Mouse (Mus musculus) lung, postnatal 0 days (tissue): ENCODE results near the gene Nyap1. TPM values are rescaled to one million over a fixed set of nuclear protein-coding genes. Genes with fewer than 3 reads are reported as not detected.

Experiments
- ATAC-seq: fragments of 200-750 bp; cut with Nextera tagmentation; 2 replicates; pipeline ENCODE4 v1.8.0; 2017; ENCODE audit warnings: moderate library complexity
- DNase-seq: peaks from one replicate; pipeline ENCODE4 v3.0.0-alpha.2; 2016; ENCODE audit warnings: low spot score
- H3K27ac ChIP-seq: fragments of 300-500 bp; sonication (generic); 2 replicates; pipeline ENCODE4 v1.5.1; 2014; ENCODE audit warnings: antibody characterized with exemption, mild to moderate bottlenecking, low read length, mixed read lengths
- H3K27me3 ChIP-seq: fragments of 300-500 bp; sonication (generic); replicated peaks from 2 replicates; pipeline ENCODE4 v1.6.1; 2014; ENCODE audit warnings: low read length, mixed read lengths; ENCODE audit not compliant: insufficient read depth
- H3K36me3 ChIP-seq: fragments of 300-500 bp; sonication (generic); 2 replicates; pipeline ENCODE4 v1.6.1; 2014; ENCODE audit warnings: low read length, mixed read lengths; ENCODE audit not compliant: insufficient read depth
- H3K4me1 ChIP-seq: fragments of 300-500 bp; sonication (generic); 2 replicates; pipeline ENCODE4 v1.6.1; 2014; ENCODE audit warnings: antibody characterized with exemption, low read depth, low read length, mixed read lengths; ENCODE audit not compliant: insufficient read depth
- H3K4me2 ChIP-seq: fragments of 300-500 bp; sonication (generic); replicated peaks from 2 replicates; pipeline ENCODE4 v1.6.1; 2014; ENCODE audit warnings: low read depth, mild to moderate bottlenecking, low read length, moderate library complexity, mixed read lengths
- H3K4me3 ChIP-seq: fragments of 300-500 bp; sonication (generic); 2 replicates; pipeline ENCODE4 v1.5.1; 2014; ENCODE audit warnings: low read depth, low read length
- H3K9ac ChIP-seq: fragments of 300-500 bp; sonication (generic); replicated peaks from 2 replicates; pipeline ENCODE4 v1.6.1; 2014; ENCODE audit warnings: low read depth, mild to moderate bottlenecking
- H3K9me3 ChIP-seq: fragments of 300-500 bp; sonication (generic); 2 replicates; pipeline ENCODE4 v1.6.1; 2016; ENCODE audit warnings: low read length, mixed read lengths
- CTCF ChIP-seq: IDR thresholded peaks from 2 replicates; pipeline ENCODE4 v1.5.1; 2016; ENCODE audit warnings: antibody characterized with exemption, mild to moderate bottlenecking
- EP300 ChIP-seq: IDR thresholded peaks from 2 replicates; pipeline ENCODE4 v1.6.1; 2016; ENCODE audit warnings: antibody characterized with exemption, mild to moderate bottlenecking, control low read depth
- WGBS: fragments of 180-500 bp; shearing (Covaris S2); extraction: QIAGEN DNeasy Blood & Tissue Kit; methylation state at CpG from one replicate; pipeline ENCODE4 v1.1.7; 2014; 5-methylcytosine and 5-hydroxymethylcytosine counted together
- polyA plus RNA-seq: library from polyadenylated mRNA; unstranded; fragments of >200 nt; fragmentation: Nextera tagmentation; extraction: Ambion mirVana; gene quantifications from 2 replicates; pipeline ENCODE4 v1.2.1, GENCODE M21; 2015

The Nyap1 gene
- polyA plus RNA-seq, 1 experiment from 2014 or later, result 0.51 TPM

GRCm38 (mm10) chr5:137684294-137685123 lies 56.9 kb downstream of the Nyap1 start, which contains the start of gene Agfg2:
TSS of gene Agfg2 (minus strand) at chr5:137684726.
- ATAC-seq (peak; percentile 99), DNase-seq (peak; percentile 100)
- WGBS, result under 1% methylated on average over 41 of the region's 62 CpGs
- TF ChIP-seq EP300 (no peak; the same call in 1 of the 2 replicates), CTCF (peak; percentile 49)
- peak within 1 kb of the TSS; percentile 65 for H3K4me3 ChIP-seq
- no peaks in the 10 kb centered on the region for H3K4me1 ChIP-seq
- no peaks in the 10 kb centered on the region for H3K27me3 ChIP-seq
- H3K4me2 ChIP-seq, result peak within 1 kb of the TSS; percentile 97
- H3K27ac ChIP-seq, result peak within 1 kb of the TSS; percentile 54
- H3K9me3 ChIP-seq, result no peaks in the 10 kb centered on the region
- peak within 1 kb of the TSS; percentile 34; the same call in 1 of the 2 replicates for H3K9ac ChIP-seq
- H3K36me3 ChIP-seq, result no peaks in the 10 kb centered on the region

- Histone ChIP-seq H3K27ac (peak overlapping the region; percentile 54), H3K9ac (peak overlapping the region; percentile 34; the same call in 1 of the 2 replicates), H3K9me3 (no peaks in the 10 kb centered on the region), H3K4me2 (peak overlapping the region; percentile 97), H3K4me1 (no peaks in the 10 kb centered on the region), H3K4me3 (peak overlapping the region; percentile 65), H3K27me3 (no peaks in the 10 kb centered on the region), H3K36me3 (no peaks in the 10 kb centered on the region)
- DNase-seq (peak; percentile 53), ATAC-seq (peak; percentile 0; the same call in 1 of the 2 replicates)
- 6% methylated on average over 27 of the region's 28 CpGs for WGBS
- TF ChIP-seq EP300 (no peak), CTCF (no peak)
Measured at GRCm38 (mm10) chr5:137683388-137684293, 57.8 kb downstream of the Nyap1 start.

- Histone ChIP-seq H3K27ac (no peak overlapping the region), H3K36me3 (no peaks in the 10 kb centered on the region), H3K9ac (no peak overlapping the region), H3K9me3 (no peaks in the 10 kb centered on the region), H3K4me3 (no peak overlapping the region), H3K4me2 (peak overlapping the region; percentile 97; the same call in 1 of the 2 replicates), H3K27me3 (no peaks in the 10 kb centered on the region), H3K4me1 (no peaks in the 10 kb centered on the region)
- no peak for TF ChIP-seq CTCF
- no peak for TF ChIP-seq EP300
- ATAC-seq (no peak), DNase-seq (no peak)
- WGBS, result 86% methylated on average over 6 of the region's 6 CpGs
Measured at GRCm38 (mm10) chr5:137682526-137682925, 58.9 kb downstream of the Nyap1 start.

Other genes starting within 250 kb of the Nyap1 start
- 37.8 and 38.7 TPM in 2 replicates for gene Pop7, start 239.1 kb downstream of the Nyap1 start, polyA plus RNA-seq
- 10.6 and 12.4 TPM in 2 replicates for gene Gigyf1, start 223.1 kb downstream of the Nyap1 start, polyA plus RNA-seq
- not detected in 2 replicates for gene Epo, start 208.4 kb downstream of the Nyap1 start, polyA plus RNA-seq
- gene Gnb2, start 208.1 kb downstream of the Nyap1 start, polyA plus RNA-seq, result 507 and 513 TPM in 2 replicates
- 0.15 TPM in 1 of 2 replicates, not detected in the other for gene Actl6b, start 188.1 kb downstream of the Nyap1 start, polyA plus RNA-seq
- gene Tfr2, start 171.8 kb downstream of the Nyap1 start, polyA plus RNA-seq, result 0.33 and 0.87 TPM in 2 replicates
- 32.1 and 33.7 TPM in 2 replicates for gene Mospd3, start 140.5 kb downstream of the Nyap1 start, polyA plus RNA-seq
- 86.6 and 101 TPM in 2 replicates for gene Pcolce, start 127.8 kb downstream of the Nyap1 start, polyA plus RNA-seq
- gene Fbxo24, start 112.6 kb downstream of the Nyap1 start, polyA plus RNA-seq, result 0.19 and 0.51 TPM in 2 replicates
- gene Lrch4, start 112.5 kb downstream of the Nyap1 start, polyA plus RNA-seq, result 47.4 and 50.7 TPM in 2 replicates
- gene Gm20605, start 112.4 kb downstream of the Nyap1 start, polyA plus RNA-seq, result 11.6 and 12.3 TPM in 2 replicates
- gene Sap25, start 100.3 kb downstream of the Nyap1 start, polyA plus RNA-seq, result 12.3 and 13.2 TPM in 2 replicates
- gene Irs3, start 95.9 kb downstream of the Nyap1 start, polyA plus RNA-seq, result 0.80 and 0.96 TPM in 2 replicates
- gene Agfg2, start 56.9 kb downstream of the Nyap1 start, polyA plus RNA-seq, result 14.2 and 14.9 TPM in 2 replicates
- gene Tsc22d4, start 4.1 kb upstream of the Nyap1 start, polyA plus RNA-seq, result 119 and 129 TPM in 2 replicates
- gene Ppp1r35, start 37.2 kb upstream of the Nyap1 start, polyA plus RNA-seq, result 28.8 and 29.8 TPM in 2 replicates
- gene Mepce, start 46.0 kb upstream of the Nyap1 start, polyA plus RNA-seq, result 12.2 and 13.7 TPM in 2 replicates
- gene Zcwpw1, start 46.2 kb upstream of the Nyap1 start, polyA plus RNA-seq, result 2.4 and 4.3 TPM in 2 replicates
- 12.5 and 12.6 TPM in 2 replicates for gene Pilra, start 94.7 kb upstream of the Nyap1 start, polyA plus RNA-seq
- gene Pilrb1, start 116.5 kb upstream of the Nyap1 start, polyA plus RNA-seq, result 3.6 and 4.7 TPM in 2 replicates
- gene Pilrb2, start 130.2 kb upstream of the Nyap1 start, polyA plus RNA-seq, result 6.1 and 6.2 TPM in 2 replicates
- gene Cyp3a13, start 180.0 kb upstream of the Nyap1 start, polyA plus RNA-seq, result 2.1 and 2.6 TPM in 2 replicates
- not detected in 2 replicates for gene Gjc3, start 221.5 kb upstream of the Nyap1 start, polyA plus RNA-seq
- 0.20 and 0.82 TPM in 2 replicates for gene Azgp1, start 239.9 kb upstream of the Nyap1 start, polyA plus RNA-seq